Mouse (Mus musculus) erythroblast, embryonic 14.5 days (primary cell): ENCODE measurements around the gene Cdc42. TPM values are rescaled to one million over a fixed set of nuclear protein-coding genes. Genes with fewer than 3 reads are reported as not detected.

Source experiments
- H3K27me3 ChIP-seq: 2 replicates; pipeline ENCODE4 v1.6.1; 2012; ENCODE audit warnings: inconsistent platforms; ENCODE audit not compliant: control insufficient read depth
- H3K36me3 ChIP-seq: 2 replicates; pipeline ENCODE4 v1.6.1; 2012; ENCODE audit warnings: mild to moderate bottlenecking, inconsistent platforms; ENCODE audit not compliant: control insufficient read depth
- H3K4me1 ChIP-seq: 2 replicates; pipeline ENCODE4 v1.6.1; 2012; ENCODE audit warnings: inconsistent platforms; ENCODE audit not compliant: control insufficient read depth
- H3K4me3 ChIP-seq: replicated peaks from 2 replicates; pipeline ENCODE3; 2012; ENCODE audit warnings: moderate library complexity, mild to moderate bottlenecking, inconsistent platforms
- H3K9me3 ChIP-seq: 2 replicates; pipeline ENCODE4 v1.6.1; 2012; ENCODE audit warnings: low read length, inconsistent platforms, mixed read lengths; ENCODE audit not compliant: control insufficient read depth
- GATA1 ChIP-seq: IDR thresholded peaks from 2 replicates; pipeline ENCODE4 v1.6.1; 2012; ENCODE audit warnings: low read length, inconsistent platforms, mixed read lengths
- TAL1 ChIP-seq: IDR thresholded peaks from 3 replicates; pipeline ENCODE4 v1.6.1; 2012; ENCODE audit warnings: low read length, inconsistent platforms, mixed read lengths
- polyA plus RNA-seq: library from polyadenylated mRNA; stranded (reverse); fragments of >175 nt; gene quantifications from 2 replicates; pipeline ENCODE4 v1.2.3, GENCODE M21; 2012

The Cdc42 gene
- polyA plus RNA-seq, 1 experiment, result 1.7 TPM

DNA sequence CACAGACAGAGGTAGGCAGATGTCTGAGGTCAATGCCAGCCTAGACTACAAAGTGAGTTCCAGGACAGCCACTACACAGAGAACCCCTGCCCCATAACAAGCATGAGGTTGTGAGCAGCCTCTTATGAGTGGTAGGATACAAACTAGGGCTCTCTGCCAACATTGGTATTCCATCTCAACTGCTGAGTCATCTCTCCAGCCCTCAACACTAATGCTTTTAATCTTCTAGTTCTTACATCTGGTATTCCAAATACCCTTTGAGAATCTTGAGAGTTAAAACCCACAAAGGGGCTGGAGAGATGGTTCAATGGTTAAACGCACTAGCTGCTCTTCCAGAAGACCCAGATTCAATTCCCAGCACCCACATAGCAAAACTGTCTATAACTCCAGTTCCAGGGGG lies 18.1 kb downstream of the Cdc42 start:
- TF ChIP-seq GATA1 (no peak), TAL1 (no peak)
- Histone ChIP-seq H3K4me3 (no peak overlapping the region), H3K36me3 (peaks cover 53% of the 10 kb centered on the region), H3K4me1 (peaks cover 35% of the 10 kb centered on the region), H3K9me3 (no peaks in the 10 kb centered on the region), H3K27me3 (no peaks in the 10 kb centered on the region)

DNA sequence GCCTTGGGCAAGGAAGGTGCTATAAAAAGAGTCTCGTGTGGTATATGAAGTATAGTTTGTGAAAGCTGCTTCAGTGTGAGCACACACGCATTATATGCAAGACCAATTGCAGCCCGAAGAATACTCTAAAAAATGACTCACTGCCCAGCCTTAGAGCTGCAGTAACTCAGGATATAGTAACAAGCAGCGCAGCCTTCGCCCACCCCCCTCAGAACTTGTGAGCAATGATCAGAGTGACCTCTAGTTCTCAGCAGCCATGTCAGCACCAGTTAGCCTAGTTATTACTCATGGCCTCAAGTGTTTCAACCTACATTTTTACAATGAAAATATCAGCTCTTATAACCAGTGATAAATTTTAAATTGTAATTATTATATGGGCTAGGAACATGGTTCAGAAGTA lies 21.1 kb downstream of the Cdc42 start:
- H3K4me1 ChIP-seq, result peaks cover 26% of the 10 kb centered on the region
- H3K9me3 ChIP-seq, result no peaks in the 10 kb centered on the region
- H3K4me3 ChIP-seq, result no peak overlapping the region
- H3K27me3 ChIP-seq, result no peaks in the 10 kb centered on the region
- no peak for TF ChIP-seq TAL1
- no peak for TF ChIP-seq GATA1
- H3K36me3 ChIP-seq, result peaks cover 68% of the 10 kb centered on the region

DNA sequence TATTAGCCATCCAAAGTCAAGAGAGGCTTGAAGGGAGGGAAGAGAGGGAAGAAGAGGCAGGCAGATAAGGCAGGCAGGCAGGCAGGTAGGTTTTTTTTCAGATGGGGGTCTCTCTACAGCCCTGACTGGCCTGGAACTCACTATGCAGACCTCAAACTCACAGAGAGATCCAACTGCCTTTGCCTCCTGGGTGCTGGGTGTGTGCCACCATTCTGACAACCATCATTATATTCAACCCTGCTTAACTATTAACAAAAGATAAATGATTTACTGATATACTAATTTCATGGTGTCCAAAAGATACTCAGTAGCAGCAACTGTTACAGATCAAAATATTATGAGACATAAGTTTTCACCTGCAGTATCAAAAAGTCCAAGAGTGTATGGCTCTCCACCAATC lies 25.5 kb downstream of the Cdc42 start:
- no peaks in the 10 kb centered on the region for H3K27me3 ChIP-seq
- H3K4me3 ChIP-seq, result no peak overlapping the region
- TF ChIP-seq TAL1 (no peak), GATA1 (no peak)
- H3K9me3 ChIP-seq, result no peaks in the 10 kb centered on the region
- peaks cover 92% of the 10 kb centered on the region for H3K36me3 ChIP-seq
- peaks cover 3% of the 10 kb centered on the region; the same call in 1 of the 2 replicates for H3K4me1 ChIP-seq

- no peak for TF ChIP-seq GATA1
- no peak for TF ChIP-seq TAL1
- Histone ChIP-seq H3K9me3 (no peaks in the 10 kb centered on the region), H3K27me3 (no peaks in the 10 kb centered on the region), H3K36me3 (peaks cover 85% of the 10 kb centered on the region), H3K4me3 (no peak overlapping the region), H3K4me1 (no peaks in the 10 kb centered on the region)
Measured at GRCm38 (mm10) chr4:137326494-137326893, 31.0 kb downstream of the Cdc42 start.

GRCm38 (mm10) chr4:137324926-137325325 lies 32.6 kb downstream of the Cdc42 start:
- no peaks in the 10 kb centered on the region for H3K9me3 ChIP-seq
- TF ChIP-seq GATA1 (no peak), TAL1 (no peak)
- peaks cover 86% of the 10 kb centered on the region for H3K36me3 ChIP-seq
- no peaks in the 10 kb centered on the region for H3K4me1 ChIP-seq
- no peaks in the 10 kb centered on the region for H3K27me3 ChIP-seq
- no peak overlapping the region for H3K4me3 ChIP-seq

DNA sequence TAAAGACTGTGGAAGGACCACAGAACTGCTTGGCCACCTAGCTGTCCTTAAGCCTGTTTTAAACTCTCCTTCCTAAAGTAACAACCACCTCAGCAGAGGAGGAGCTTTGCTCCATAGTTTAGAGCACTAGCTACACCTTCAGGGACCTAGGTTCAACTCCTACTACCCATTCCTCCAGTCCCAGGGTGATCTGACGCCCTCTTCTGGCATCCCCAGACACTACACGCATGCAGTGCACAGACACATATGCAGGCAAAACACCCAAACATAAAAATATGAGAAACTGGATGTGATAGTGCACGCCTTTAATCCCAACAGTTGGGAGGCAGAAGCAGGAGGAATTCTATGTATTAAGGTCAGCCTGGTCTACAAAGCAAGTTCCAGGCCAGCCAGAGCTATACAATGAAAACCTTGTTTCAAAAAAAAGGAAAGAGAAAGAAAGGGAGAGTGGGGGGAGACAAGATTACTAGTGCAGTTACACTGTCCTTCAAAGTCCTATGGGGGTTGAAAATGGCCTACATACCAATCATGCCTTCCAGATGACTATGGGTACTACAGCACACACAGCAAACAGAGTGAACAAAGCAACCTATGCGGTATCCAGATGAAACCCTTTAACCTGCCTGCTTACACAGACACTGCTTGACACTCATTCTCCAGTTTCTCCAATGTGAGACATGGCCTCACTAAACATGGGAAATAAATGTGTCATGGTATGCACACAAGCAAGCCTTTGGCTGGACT lies 41.3 kb downstream of the Cdc42 start:
- no peak for TF ChIP-seq GATA1
- no peak for TF ChIP-seq TAL1
- H3K36me3 ChIP-seq, result peaks cover 61% of the 10 kb centered on the region
- H3K4me1 ChIP-seq, result no peaks in the 10 kb centered on the region
- H3K9me3 ChIP-seq, result no peaks in the 10 kb centered on the region
- no peak overlapping the region for H3K4me3 ChIP-seq
- no peaks in the 10 kb centered on the region for H3K27me3 ChIP-seq

DNA sequence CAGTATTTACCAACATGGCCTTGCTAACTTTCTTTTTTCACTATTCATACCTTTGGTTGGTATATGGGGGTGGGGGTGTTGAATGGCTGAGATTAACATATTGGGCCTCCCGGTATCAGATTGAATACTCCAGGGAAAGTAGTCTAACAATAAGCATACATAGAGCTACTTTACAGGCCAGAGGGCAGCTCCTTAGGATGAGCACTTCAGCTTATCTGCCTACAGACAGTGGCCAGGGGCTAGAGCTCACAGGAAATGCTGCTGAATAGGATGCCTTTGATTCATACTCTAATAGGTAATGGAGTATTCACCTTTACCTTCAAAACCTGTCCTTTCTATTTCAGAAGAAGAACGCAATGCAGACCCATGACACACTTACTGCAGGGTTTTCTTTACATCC lies 42.5 kb downstream of the Cdc42 start:
- Histone ChIP-seq H3K27me3 (no peaks in the 10 kb centered on the region), H3K4me3 (no peak overlapping the region), H3K36me3 (peaks cover 60% of the 10 kb centered on the region), H3K9me3 (no peaks in the 10 kb centered on the region), H3K4me1 (no peaks in the 10 kb centered on the region)
- no peak for TF ChIP-seq GATA1
- no peak for TF ChIP-seq TAL1

GRCm38 (mm10) chr4:137314561-137314960 lies 43.0 kb downstream of the Cdc42 start:
- Histone ChIP-seq H3K36me3 (peaks cover 60% of the 10 kb centered on the region), H3K4me3 (no peak overlapping the region), H3K27me3 (no peaks in the 10 kb centered on the region), H3K9me3 (no peaks in the 10 kb centered on the region), H3K4me1 (no peaks in the 10 kb centered on the region)
- no peak for TF ChIP-seq GATA1
- TF ChIP-seq TAL1, result no peak

- Histone ChIP-seq H3K36me3 (peaks cover 50% of the 10 kb centered on the region), H3K4me1 (no peaks in the 10 kb centered on the region), H3K4me3 (no peak overlapping the region), H3K9me3 (no peaks in the 10 kb centered on the region), H3K27me3 (no peaks in the 10 kb centered on the region)
- no peak for TF ChIP-seq GATA1
- TF ChIP-seq TAL1, result no peak
Measured at GRCm38 (mm10) chr4:137313511-137313910, 44.0 kb downstream of the Cdc42 start.

DNA sequence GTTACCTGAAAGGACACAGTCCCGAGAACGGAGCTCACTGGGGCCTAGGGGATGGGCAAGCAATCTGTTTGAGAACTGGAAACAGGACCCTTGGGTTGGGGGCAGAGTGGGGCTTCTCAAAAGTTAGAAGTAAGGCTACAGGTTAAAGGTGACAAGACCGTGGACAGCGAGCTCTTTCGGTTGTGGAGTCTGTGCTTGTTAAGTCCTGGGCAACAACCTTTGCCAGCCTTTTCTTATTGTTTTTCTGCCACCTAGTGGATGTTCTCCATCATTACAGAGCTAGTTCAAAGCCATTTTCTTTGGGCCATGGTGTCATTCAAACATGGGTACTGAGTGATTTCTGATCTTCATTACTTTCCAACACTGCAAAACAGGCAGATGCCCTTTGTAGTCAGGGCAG lies 49.1 kb downstream of the Cdc42 start:
- Histone ChIP-seq H3K4me1 (no peaks in the 10 kb centered on the region), H3K4me3 (no peak overlapping the region), H3K9me3 (no peaks in the 10 kb centered on the region), H3K36me3 (peaks cover 23% of the 10 kb centered on the region), H3K27me3 (no peaks in the 10 kb centered on the region)
- TF ChIP-seq TAL1, result no peak
- TF ChIP-seq GATA1, result no peak
